Mouse (Mus musculus) bone marrow, adult 2 months (tissue): ENCODE data around the gene Prrt1. TPM values are rescaled to one million over a fixed set of nuclear protein-coding genes. Genes with fewer than 3 reads are reported as not detected.

Experiments used
- H3K27ac ChIP-seq: fragments of 200-500 bp; 2 replicates; pipeline ENCODE4 v1.5.1; 2012; ENCODE audit warnings: low read depth, mild to moderate bottlenecking, control low read depth, inconsistent platforms, low read length; ENCODE audit not compliant: control insufficient read depth, poor library complexity, insufficient read depth
- H3K4me1 ChIP-seq: fragments of 200-500 bp; 2 replicates; pipeline ENCODE4 v1.6.1; 2011; ENCODE audit warnings: low read length; ENCODE audit not compliant: control insufficient read depth, insufficient read depth
- H3K4me3 ChIP-seq: fragments of 200-500 bp; replicated peaks from 2 replicates; pipeline ENCODE3; 2011; ENCODE audit warnings: mild to moderate bottlenecking, low read depth, low read length, control low read depth; ENCODE audit not compliant: control insufficient read depth
- CTCF ChIP-seq: fragments of 200-500 bp; IDR thresholded peaks from 2 replicates; pipeline ENCODE4 v1.5.1; 2011; ENCODE audit warnings: low read length, control low read depth; ENCODE audit not compliant: control insufficient read depth, insufficient read depth
- POLR2A ChIP-seq: fragments of 200-500 bp; IDR thresholded peaks from 2 replicates; pipeline ENCODE4 v1.6.1; 2011; ENCODE audit warnings: low read depth, mild to moderate bottlenecking, control low read depth, low read length, borderline replicate concordance; ENCODE audit not compliant: control insufficient read depth
- WGBS: fragments of 180-500 bp; shearing (Covaris S2); methylation state at CpG from one replicate; pipeline ENCODE4 v1.1.7; 2018; 5-methylcytosine and 5-hydroxymethylcytosine counted together
- polyA plus RNA-seq: library from polyadenylated mRNA; stranded (reverse); fragments of >200 nt; gene quantifications from 2 replicates; pipeline ENCODE4 v1.2.4, GENCODE M21; 2011; ENCODE audit warnings: low replicate concordance; ENCODE audit not compliant: missing spikeins, insufficient read depth, insufficient read length

Gene Prrt1
- polyA plus RNA-seq, 1 experiment, result 4.5 TPM

DNA sequence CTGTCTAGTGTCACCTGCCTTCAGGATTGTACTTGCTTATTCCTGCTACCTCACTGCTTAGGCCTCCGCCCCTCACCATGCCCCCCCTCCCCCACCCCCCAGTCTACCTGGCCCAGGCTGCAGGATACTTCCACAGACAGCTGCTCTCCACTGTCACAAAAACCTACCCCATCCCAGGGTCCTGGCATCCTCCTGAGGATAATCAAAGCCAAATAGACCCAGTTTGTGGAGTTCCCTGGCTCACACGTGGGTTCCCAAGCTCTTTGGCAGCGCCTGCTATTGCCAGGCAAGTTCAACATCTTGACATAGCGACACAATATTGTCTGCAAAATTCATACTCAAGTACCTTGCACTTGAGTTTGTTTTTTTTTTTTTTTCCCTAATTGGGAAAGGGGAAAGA lies 51.3 kb downstream of the Prrt1 start:
- Histone ChIP-seq H3K4me3 (no peak overlapping the region), H3K27ac (no peak overlapping the region), H3K4me1 (no peaks in the 10 kb centered on the region)
- no peak for TF ChIP-seq CTCF
- TF ChIP-seq POLR2A, result no peak
- WGBS, result 54% methylated on average over 4 of the region's 4 CpGs

DNA sequence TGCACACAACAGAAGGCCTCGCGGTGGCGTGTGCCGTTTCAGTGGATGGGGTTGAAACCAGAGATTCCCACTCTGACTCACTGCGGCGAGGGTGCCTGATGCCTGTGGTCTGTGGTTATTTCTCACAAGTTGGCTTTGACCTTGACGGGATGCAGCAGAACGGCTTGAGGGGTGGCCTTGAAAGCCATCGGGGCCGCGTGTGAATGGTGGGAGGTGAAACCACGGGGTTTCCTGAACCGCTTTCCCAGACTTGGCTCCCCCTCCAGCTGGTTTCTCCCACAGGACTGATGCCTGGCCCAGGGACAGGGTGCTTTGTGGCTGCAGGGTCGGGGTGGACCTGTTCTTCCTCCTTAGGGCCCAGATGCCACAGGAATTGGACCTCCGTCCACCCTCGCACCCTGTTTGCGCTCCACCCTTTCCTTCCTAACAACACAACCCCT lies 51.8 kb downstream of the Prrt1 start:
- 2% methylated on average over 17 of the region's 17 CpGs for WGBS
- no peak overlapping the region for H3K27ac ChIP-seq
- H3K4me1 ChIP-seq, result no peaks in the 10 kb centered on the region
- TF ChIP-seq CTCF, result no peak
- TF ChIP-seq POLR2A, result no peak
- H3K4me3 ChIP-seq, result no peak overlapping the region

DNA sequence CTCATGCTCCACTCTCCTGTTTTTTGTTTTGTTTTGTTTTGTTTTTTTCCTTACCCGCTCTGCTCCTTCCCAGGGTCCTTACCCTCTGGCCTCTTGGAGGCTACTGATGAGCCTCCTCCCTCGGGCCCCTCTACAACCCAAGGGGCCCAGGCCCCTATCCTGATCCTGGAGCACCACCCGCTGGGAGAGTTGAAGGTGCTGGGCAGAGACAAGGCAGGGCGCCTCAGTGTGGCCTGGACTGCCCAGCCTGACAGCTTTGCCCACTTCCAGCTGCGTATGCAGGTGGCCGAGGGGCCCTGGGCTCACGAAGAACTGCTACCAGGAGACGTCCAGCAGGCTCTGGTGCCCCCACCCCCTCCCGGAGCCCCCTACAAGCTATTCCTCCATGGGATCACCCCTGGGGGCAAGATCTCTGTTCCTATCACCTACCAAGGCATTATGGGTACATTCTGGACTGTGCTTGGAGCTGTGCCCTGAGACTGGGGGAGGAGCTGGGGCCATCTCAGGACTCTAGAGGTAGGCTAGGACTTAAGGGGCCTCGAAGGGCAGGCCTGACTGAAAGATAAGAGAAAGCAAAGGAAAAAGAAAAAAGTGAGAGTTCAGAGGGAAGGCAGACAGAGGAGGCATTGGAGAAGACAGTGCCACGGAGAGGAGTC lies 52.7 kb downstream of the Prrt1 start:
- no peaks in the 10 kb centered on the region for H3K4me1 ChIP-seq
- TF ChIP-seq POLR2A, result no peak
- no peak for TF ChIP-seq CTCF
- H3K27ac ChIP-seq, result no peak overlapping the region
- 68% methylated on average over 11 of the region's 11 CpGs for WGBS
- no peak overlapping the region for H3K4me3 ChIP-seq

Other genes starting within 250 kb of the Prrt1 start
- gene BC051142, start 230.7 kb upstream of the Prrt1 start, polyA plus RNA-seq, result 0.92 and 3.7 TPM in 2 replicates
- 0.65 and 1.2 TPM in 2 replicates for gene Btnl4, start 152.2 kb upstream of the Prrt1 start, polyA plus RNA-seq
- 1.9 TPM in 1 of 2 replicates, not detected in the other for gene Btnl6, start 112.2 kb upstream of the Prrt1 start, polyA plus RNA-seq
- 1.0 and 7.5 TPM in 2 replicates for gene Notch4, start 65.3 kb upstream of the Prrt1 start, polyA plus RNA-seq
- 85.2 and 156 TPM in 2 replicates for gene Gpsm3, start 39.7 kb upstream of the Prrt1 start, polyA plus RNA-seq
- gene Pbx2, start 38.3 kb upstream of the Prrt1 start, polyA plus RNA-seq, result 50.3 and 95.1 TPM in 2 replicates
- 12.2 and 16.3 TPM in 2 replicates for gene Ager, start 31.7 kb upstream of the Prrt1 start, polyA plus RNA-seq
- 36.4 and 42.3 TPM in 2 replicates for gene Rnf5, start 25.8 kb upstream of the Prrt1 start, polyA plus RNA-seq
- gene Agpat1, start 25.3 kb upstream of the Prrt1 start, polyA plus RNA-seq, result 37.4 and 66.7 TPM in 2 replicates
- gene Egfl8, start 13.6 kb upstream of the Prrt1 start, polyA plus RNA-seq, result 4.2 and 7.2 TPM in 2 replicates
- 12.6 and 16.6 TPM in 2 replicates for gene Ppt2, start 1.0 kb upstream of the Prrt1 start, polyA plus RNA-seq
- 4.6 and 13.6 TPM in 2 replicates for gene Fkbpl, start 15.2 kb downstream of the Prrt1 start, polyA plus RNA-seq
- gene Atf6b, start 17.6 kb downstream of the Prrt1 start, polyA plus RNA-seq, result 22.4 and 40.2 TPM in 2 replicates
- gene Tnxb, start 41.0 kb downstream of the Prrt1 start, polyA plus RNA-seq, result 0.17 TPM in 1 of 2 replicates, not detected in the other
- 10.9 and 11.5 TPM in 2 replicates for gene C4b, start 114.3 kb downstream of the Prrt1 start, polyA plus RNA-seq
- not detected in 2 replicates for gene Cyp21a1, start 175.0 kb downstream of the Prrt1 start, polyA plus RNA-seq
- 44.0 and 63.6 TPM in 2 replicates for gene Stk19, start 207.4 kb downstream of the Prrt1 start, polyA plus RNA-seq
- gene Dxo, start 207.5 kb downstream of the Prrt1 start, polyA plus RNA-seq, result 52.4 and 73.3 TPM in 2 replicates
- gene Skiv2l, start 220.7 kb downstream of the Prrt1 start, polyA plus RNA-seq, result 31.0 and 67.7 TPM in 2 replicates
- gene Nelfe, start 220.9 kb downstream of the Prrt1 start, polyA plus RNA-seq, result 13.1 and 42.2 TPM in 2 replicates
- 8.4 and 14.5 TPM in 2 replicates for gene Cfb, start 233.0 kb downstream of the Prrt1 start, polyA plus RNA-seq
- 2.8 and 5.7 TPM in 2 replicates for gene Zbtb12, start 249.9 kb downstream of the Prrt1 start, polyA plus RNA-seq